Mouse (Mus musculus) C2C12 (cell line): ENCODE data around the gene Immp2l. TPM values are rescaled to one million over a fixed set of nuclear protein-coding genes. Genes with fewer than 3 reads are reported as not detected.

Experiments used
- H3K27me3 ChIP-seq: one replicate; pipeline ENCODE4 v1.6.1; 2011; ENCODE audit not compliant: control insufficient read depth, insufficient read depth, insufficient read length
- H3K36me3 ChIP-seq: one replicate; pipeline ENCODE4 v1.6.1; 2011; ENCODE audit not compliant: control insufficient read depth, insufficient read depth
- H3K4me3 ChIP-seq: one replicate; pipeline ENCODE4 v1.5.1; 2011; ENCODE audit warnings: mild to moderate bottlenecking, control low read depth; ENCODE audit not compliant: poor library complexity, insufficient read depth, severe bottlenecking
- H3K79me2 ChIP-seq: one replicate; pipeline ENCODE4 v1.6.1; 2011; ENCODE audit not compliant: control insufficient read depth, insufficient read depth
- H3K79me3 ChIP-seq: one replicate; pipeline ENCODE4 v1.6.1; 2011; ENCODE audit warnings: low read depth, control low read depth
- H3ac ChIP-seq: one replicate; pipeline ENCODE3; 2011; ENCODE audit warnings: low read depth; ENCODE audit not compliant: control insufficient read depth, insufficient read length
- CEBPB ChIP-seq: IDR thresholded peaks from one replicate; pipeline ENCODE4 v1.6.1; 2011; ENCODE audit warnings: low read depth, mild to moderate bottlenecking, control low read depth, moderate library complexity
- CTCF ChIP-seq: IDR thresholded peaks from one replicate; pipeline ENCODE4 v1.5.1; 2011; ENCODE audit not compliant: control insufficient read depth, insufficient read depth, insufficient read length
- FOSL1 ChIP-seq: IDR thresholded peaks from one replicate; pipeline ENCODE4 v1.8.0; 2011; ENCODE audit warnings: mild to moderate bottlenecking, low read length; ENCODE audit not compliant: poor library complexity, insufficient read depth, severe bottlenecking
- MAX ChIP-seq: IDR thresholded peaks from one replicate; pipeline ENCODE4 v1.6.1; 2011; ENCODE audit warnings: mild to moderate bottlenecking, control low read depth
- MYOD1 ChIP-seq: IDR thresholded peaks from one replicate; pipeline ENCODE4 v1.6.1; 2011; ENCODE audit warnings: low read depth; ENCODE audit not compliant: control insufficient read depth, insufficient read length
- MYOG ChIP-seq: IDR thresholded peaks from one replicate; pipeline ENCODE4 v1.6.1; 2011; ENCODE audit not compliant: control insufficient read depth, insufficient read length; ENCODE audit errors: extremely low read depth
- USF1 ChIP-seq: IDR thresholded peaks from one replicate; pipeline ENCODE4 v1.6.1; 2011; ENCODE audit warnings: low read depth, mild to moderate bottlenecking, control low read depth, moderate library complexity
- polyA plus RNA-seq: library from polyadenylated mRNA; unstranded; fragments of >200 nt; fragmentation: generic; extraction: Trizol; gene quantifications from one replicate; pipeline ENCODE4 v1.2.1, GENCODE M21; 2012; ENCODE audit warnings: missing spikeins

The Immp2l gene
- polyA plus RNA-seq, 1 experiment, result 6.2 TPM

- Histone ChIP-seq H3K4me3 (no peak overlapping the region), H3K79me3 (no peaks in the 10 kb centered on the region), H3K36me3 (no peaks in the 10 kb centered on the region), H3K79me2 (no peaks in the 10 kb centered on the region), H3K27me3 (no peaks in the 10 kb centered on the region), H3ac (no peak overlapping the region)
- TF ChIP-seq MYOD1 (no peak), MAX (no peak), CTCF (no peak), USF1 (no peak), MYOG (no peak), CEBPB (no peak), FOSL1 (no peak)
These were observed 937.1 kb downstream of the Immp2l start for GRCm38 (mm10) chr12:41961038-41961437.

GRCm38 (mm10) chr12:41991408-41991807, 967.5 kb downstream of the Immp2l start:
- H3K27me3 ChIP-seq, result no peaks in the 10 kb centered on the region
- TF ChIP-seq MYOD1 (no peak), MYOG (no peak)
- H3K79me3 ChIP-seq, result no peaks in the 10 kb centered on the region
- no peak overlapping the region for H3K4me3 ChIP-seq
- no peaks in the 10 kb centered on the region for H3K36me3 ChIP-seq
- H3K79me2 ChIP-seq, result no peaks in the 10 kb centered on the region
- H3ac ChIP-seq, result no peak overlapping the region
